Mouse (Mus musculus): ENCODE measurements at regions not wholly inside any gene's neighbourhood (a gene's known extent, or its start where the extent isn't known, plus 50 kb on each side); places are given as distances from the start of the nearest gene placed in this dataset.

DNA sequence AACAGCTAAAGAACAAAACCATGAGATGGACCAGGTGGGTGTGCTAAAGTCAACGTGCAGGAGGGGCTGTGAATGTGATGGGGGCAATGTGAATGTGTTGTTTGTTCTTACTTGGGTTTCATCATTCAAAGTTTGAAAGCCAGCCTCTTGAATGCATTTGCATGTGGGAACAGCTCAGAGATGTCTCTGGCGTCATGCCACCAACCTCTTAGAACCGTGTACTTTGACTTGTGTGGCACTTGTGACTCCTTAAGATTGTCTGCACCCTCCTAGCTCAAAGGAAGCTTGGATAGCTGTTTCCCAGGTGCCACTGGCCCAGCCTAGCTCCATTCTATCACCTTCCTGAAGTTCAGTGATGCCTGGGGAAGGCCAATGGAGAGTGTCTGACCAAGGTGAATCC lies 147.2 kb upstream of the Irf2bp2 start:
- WGBS: 53% methylated on average over 3 of the region's 3 CpGs
- Histone ChIP-seq H3K4me3 (replicated peaks; ENCODE audit: control insufficient read depth, low read depth, low read length) (no peak overlapping the region), H3K27ac (ENCODE audit: control insufficient read depth, insufficient read depth, low read depth, low read length, poor library complexity) (no peak overlapping the region), H3K4me1 (ENCODE audit: control insufficient read depth, insufficient read depth, low read length) (peaks cover 4% of the 10 kb centered on the region; the same call in 1 of the 2 replicates)
- TF ChIP-seq POLR2A (IDR thresholded peaks at IDR 0.05; ENCODE audit: borderline replicate concordance, control insufficient read depth, low read depth, low read length): no peak
- TF ChIP-seq CTCF (IDR thresholded peaks at IDR 0.05; ENCODE audit: control insufficient read depth, insufficient read depth, low read length): no peak

- TF ChIP-seq POLR2A (IDR thresholded peaks at IDR 0.05; ENCODE audit: borderline replicate concordance, control insufficient read depth, low read depth, low read length): no peak
- TF ChIP-seq CTCF (IDR thresholded peaks at IDR 0.05; ENCODE audit: control insufficient read depth, insufficient read depth, low read length): no peak
- Histone ChIP-seq H3K4me1 (ENCODE audit: control insufficient read depth, insufficient read depth, low read length) (peaks cover 4% of the 10 kb centered on the region; the same call in 1 of the 2 replicates), H3K4me3 (replicated peaks; ENCODE audit: control insufficient read depth, low read depth, low read length) (no peak overlapping the region), H3K27ac (ENCODE audit: control insufficient read depth, insufficient read depth, low read depth, low read length, poor library complexity) (no peak overlapping the region)
- WGBS: 86% methylated on average over 10 of the region's 10 CpGs
Observed at GRCm38 (mm10) chr8:126739768-126740167, 146.0 kb upstream of the Irf2bp2 start.

- no peak overlapping the region for H3K4me3 ChIP-seq (replicated peaks; ENCODE audit: control insufficient read depth, low read depth, low read length)
- H3K27ac ChIP-seq (ENCODE audit: control insufficient read depth, insufficient read depth, low read depth, low read length, poor library complexity): no peak overlapping the region
- no peak for TF ChIP-seq POLR2A (IDR thresholded peaks at IDR 0.05; ENCODE audit: borderline replicate concordance, control insufficient read depth, low read depth, low read length)
- TF ChIP-seq CTCF (IDR thresholded peaks at IDR 0.05; ENCODE audit: control insufficient read depth, insufficient read depth, low read length): no peak
- peaks cover 4% of the 10 kb centered on the region; the same call in 1 of the 2 replicates for H3K4me1 ChIP-seq (ENCODE audit: control insufficient read depth, insufficient read depth, low read length)
- WGBS: 66% methylated on average over 5 of the region's 5 CpGs
Observed at GRCm38 (mm10) chr8:126737032-126737431, 143.2 kb upstream of the Irf2bp2 start.

DNA sequence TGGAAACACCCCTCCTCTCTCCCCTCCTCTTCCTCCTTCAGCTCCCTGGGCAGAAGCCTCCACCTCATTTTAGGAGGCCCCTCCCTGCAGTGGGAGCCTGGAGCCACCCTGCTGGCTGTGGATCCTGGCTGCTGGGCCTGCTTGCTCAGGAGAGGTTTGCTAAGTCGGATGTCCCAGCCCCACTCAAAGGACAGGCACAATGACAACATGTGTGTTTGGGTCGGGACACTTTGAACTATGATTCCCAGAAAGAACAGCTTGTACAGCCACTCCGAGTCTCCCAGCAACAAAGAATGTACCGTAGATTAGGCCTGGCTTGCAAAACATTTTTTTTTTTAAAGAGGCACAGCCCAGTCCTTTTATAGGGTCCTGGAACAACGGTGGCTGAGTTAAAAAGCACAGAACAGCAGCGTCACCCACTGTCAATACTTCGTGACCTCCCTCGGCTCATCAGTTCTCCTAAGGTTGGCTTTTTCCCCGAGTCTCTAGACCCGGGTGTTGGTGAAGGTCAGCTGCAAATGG lies 142.7 kb upstream of the Irf2bp2 start:
- H3K4me3 ChIP-seq (replicated peaks; ENCODE audit: control insufficient read depth, low read depth, low read length): no peak overlapping the region
- peaks cover 4% of the 10 kb centered on the region; the same call in 1 of the 2 replicates for H3K4me1 ChIP-seq (ENCODE audit: control insufficient read depth, insufficient read depth, low read length)
- TF ChIP-seq POLR2A (IDR thresholded peaks at IDR 0.05; ENCODE audit: borderline replicate concordance, control insufficient read depth, low read depth, low read length): no peak
- no peak for TF ChIP-seq CTCF (IDR thresholded peaks at IDR 0.05; ENCODE audit: control insufficient read depth, insufficient read depth, low read length)
- WGBS: 65% methylated on average over 10 of the region's 10 CpGs
- H3K27ac ChIP-seq (ENCODE audit: control insufficient read depth, insufficient read depth, low read depth, low read length, poor library complexity): peak overlapping the region; percentile 83

GRCm38 (mm10) chr8:126735488-126736440 lies 142.0 kb upstream of the Irf2bp2 start:
- Histone ChIP-seq H3K4me3 (replicated peaks; ENCODE audit: control insufficient read depth, low read depth, low read length) (peak overlapping the region; percentile 17), H3K4me1 (ENCODE audit: control insufficient read depth, insufficient read depth, low read length) (peaks cover 4% of the 10 kb centered on the region; the same call in 1 of the 2 replicates), H3K27ac (ENCODE audit: control insufficient read depth, insufficient read depth, low read depth, low read length, poor library complexity) (peak overlapping the region; percentile 83)
- WGBS: 36% methylated on average over 25 of the region's 25 CpGs
- TF ChIP-seq POLR2A (IDR thresholded peaks at IDR 0.05; ENCODE audit: borderline replicate concordance, control insufficient read depth, low read depth, low read length) (0 out of 2 replicates have a peak, but pooled peaks have one; percentile 38), CTCF (IDR thresholded peaks at IDR 0.05; ENCODE audit: control insufficient read depth, insufficient read depth, low read length) (no peak)

DNA sequence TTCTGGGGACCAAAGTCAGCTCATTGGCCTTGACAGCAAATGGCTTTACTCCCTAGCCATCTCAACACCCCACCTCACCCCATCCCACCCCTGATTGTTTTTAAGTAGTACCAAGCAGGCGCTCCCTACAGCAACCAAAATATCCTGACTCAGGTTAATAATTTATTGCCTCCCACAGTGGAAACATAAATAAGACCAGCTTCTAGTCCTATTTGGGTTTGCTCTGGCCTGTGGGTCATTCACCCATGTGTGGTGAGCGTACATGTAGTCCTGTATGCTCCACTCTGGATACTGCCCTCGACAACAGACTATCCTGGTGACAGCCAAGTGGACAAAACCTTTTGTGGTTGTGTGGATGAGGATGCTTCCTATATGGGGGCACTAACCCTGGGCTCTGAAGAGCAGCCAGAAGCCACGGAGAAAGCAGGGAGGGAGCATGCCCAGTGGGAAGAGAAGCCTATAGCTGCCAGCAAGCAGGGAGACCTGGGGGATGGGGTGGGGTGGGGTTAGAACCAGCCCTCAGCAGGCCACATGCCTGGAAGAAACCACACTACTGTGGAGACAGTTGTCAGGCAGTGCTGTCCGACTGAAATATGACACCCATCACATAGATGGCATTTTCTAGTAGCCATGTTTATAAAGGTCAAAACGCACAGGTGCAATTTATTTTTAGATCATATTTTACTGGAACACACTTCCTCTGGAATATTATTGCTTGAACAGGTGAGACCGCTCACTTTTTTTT lies 141.1 kb upstream of the Irf2bp2 start:
- no peak overlapping the region for H3K27ac ChIP-seq (ENCODE audit: control insufficient read depth, insufficient read depth, low read depth, low read length, poor library complexity)
- H3K4me3 ChIP-seq (replicated peaks; ENCODE audit: control insufficient read depth, low read depth, low read length): no peak overlapping the region
- WGBS: 65% methylated on average over 7 of the region's 7 CpGs
- H3K4me1 ChIP-seq (ENCODE audit: control insufficient read depth, insufficient read depth, low read length): peaks cover 5% of the 10 kb centered on the region; the same call in 1 of the 2 replicates
- TF ChIP-seq CTCF (IDR thresholded peaks at IDR 0.05; ENCODE audit: control insufficient read depth, insufficient read depth, low read length) (no peak), POLR2A (IDR thresholded peaks at IDR 0.05; ENCODE audit: borderline replicate concordance, control insufficient read depth, low read depth, low read length) (no peak)

GRCm38 (mm10) chr8:126733779-126734178 lies 140.0 kb upstream of the Irf2bp2 start:
- peaks cover 5% of the 10 kb centered on the region; the same call in 1 of the 2 replicates for H3K4me1 ChIP-seq (ENCODE audit: control insufficient read depth, insufficient read depth, low read length)
- 82% methylated on average over 6 of the region's 6 CpGs for WGBS
- no peak overlapping the region for H3K27ac ChIP-seq (ENCODE audit: control insufficient read depth, insufficient read depth, low read depth, low read length, poor library complexity)
- H3K4me3 ChIP-seq (replicated peaks; ENCODE audit: control insufficient read depth, low read depth, low read length): no peak overlapping the region
- TF ChIP-seq POLR2A (IDR thresholded peaks at IDR 0.05; ENCODE audit: borderline replicate concordance, control insufficient read depth, low read depth, low read length): no peak
- TF ChIP-seq CTCF (IDR thresholded peaks at IDR 0.05; ENCODE audit: control insufficient read depth, insufficient read depth, low read length): no peak

DNA sequence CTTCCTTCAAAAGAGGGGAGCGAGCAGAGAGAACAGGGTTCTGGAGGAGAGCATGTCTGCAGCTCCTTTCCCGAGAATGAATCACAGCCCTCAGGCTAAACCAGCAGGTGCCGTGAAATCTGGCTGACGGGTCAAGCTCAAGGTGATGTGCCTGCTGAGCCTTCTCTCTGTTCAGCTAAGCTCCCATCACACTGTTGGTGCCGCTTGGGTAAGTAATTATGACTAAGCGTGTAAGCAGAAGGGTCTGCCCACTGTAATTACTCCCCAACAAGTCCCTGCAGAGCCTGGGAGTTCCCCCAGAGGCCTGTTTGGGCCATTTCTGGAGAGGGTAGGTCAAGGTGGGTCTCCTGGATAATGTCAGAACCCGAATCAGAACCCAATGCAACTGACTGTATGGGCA lies 139.5 kb upstream of the Irf2bp2 start:
- Histone ChIP-seq H3K4me3 (replicated peaks; ENCODE audit: control insufficient read depth, low read depth, low read length) (no peak overlapping the region), H3K4me1 (ENCODE audit: control insufficient read depth, insufficient read depth, low read length) (peaks cover 7% of the 10 kb centered on the region), H3K27ac (ENCODE audit: control insufficient read depth, insufficient read depth, low read depth, low read length, poor library complexity) (no peak overlapping the region)
- 77% methylated on average over 7 of the region's 7 CpGs for WGBS
- TF ChIP-seq POLR2A (IDR thresholded peaks at IDR 0.05; ENCODE audit: borderline replicate concordance, control insufficient read depth, low read depth, low read length) (no peak), CTCF (IDR thresholded peaks at IDR 0.05; ENCODE audit: control insufficient read depth, insufficient read depth, low read length) (no peak)

Data from bone marrow, adult 2 months (tissue).